Mouse (Mus musculus) R1 (cell line): ENCODE measurements around the gene Onecut1.

Experiments
- DNase-seq: peaks from one replicate; pipeline ENCODE4 v3.0.0-alpha.2; 2018; ENCODE audit warnings: low read depth, low spot score

Gene Onecut1

DNA sequence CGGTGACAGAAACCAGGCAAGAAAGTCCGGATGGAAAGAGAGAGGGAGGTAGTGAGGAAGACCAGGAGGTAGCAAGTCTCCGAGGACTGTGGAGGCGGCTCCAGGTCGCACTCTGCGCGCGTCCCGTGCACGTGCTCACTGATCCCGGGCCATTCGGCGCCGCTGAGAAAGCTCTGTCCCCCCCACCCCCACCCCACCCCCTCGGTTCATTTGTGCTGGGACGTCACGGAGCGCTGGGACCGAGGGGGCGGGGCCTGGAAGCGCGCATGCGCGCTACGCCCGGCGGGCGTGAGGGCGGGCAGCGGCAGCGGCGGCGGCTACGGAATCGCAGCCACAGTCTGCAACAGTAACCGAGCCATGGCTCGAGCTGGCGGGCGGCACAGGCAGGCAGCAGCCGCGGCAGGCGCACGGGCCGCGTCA, at the start of gene Onecut1:
Gene Onecut1 (plus strand): TSS at position 361 of the 420 bp plus-strand sequence.
- DNase-seq: peak; percentile 70

DNA sequence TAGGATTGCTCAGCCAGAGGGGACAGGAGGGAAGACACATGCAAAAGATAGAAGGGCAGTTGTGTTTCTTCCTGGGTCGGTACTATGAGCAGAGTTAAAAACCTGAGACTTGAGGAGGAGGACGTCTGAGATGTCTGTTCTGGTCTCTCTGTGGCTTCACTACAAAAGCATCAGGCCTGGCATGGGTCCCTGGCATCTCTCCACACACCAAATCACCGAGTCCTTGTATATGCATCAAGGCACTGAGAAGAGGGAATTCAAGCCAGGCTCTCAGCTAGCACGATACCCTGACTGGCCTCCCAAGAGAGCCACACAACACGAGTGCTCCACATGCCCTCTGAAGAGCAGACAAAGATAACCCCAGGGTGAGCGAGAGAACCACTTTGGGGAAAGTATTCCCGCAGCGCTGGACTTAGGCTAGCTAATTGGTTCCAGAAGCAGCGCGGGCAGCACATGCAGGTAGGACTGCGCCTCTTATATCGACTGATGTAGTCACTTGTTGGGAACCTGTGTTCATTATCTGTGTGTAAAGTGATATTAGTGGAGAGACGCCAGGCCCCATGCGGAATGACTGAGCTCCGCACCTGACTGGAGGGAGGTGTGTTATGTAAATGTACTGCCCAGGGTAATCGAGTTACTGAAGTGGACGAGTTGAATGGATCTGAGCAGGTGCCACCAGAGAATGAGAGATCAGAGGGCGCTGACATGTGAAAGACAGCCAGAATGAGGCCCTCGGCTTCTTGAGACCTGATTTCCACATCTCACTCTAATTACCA, 41.8 kb upstream of the Onecut1 start:
- DNase-seq: no peak

DNA sequence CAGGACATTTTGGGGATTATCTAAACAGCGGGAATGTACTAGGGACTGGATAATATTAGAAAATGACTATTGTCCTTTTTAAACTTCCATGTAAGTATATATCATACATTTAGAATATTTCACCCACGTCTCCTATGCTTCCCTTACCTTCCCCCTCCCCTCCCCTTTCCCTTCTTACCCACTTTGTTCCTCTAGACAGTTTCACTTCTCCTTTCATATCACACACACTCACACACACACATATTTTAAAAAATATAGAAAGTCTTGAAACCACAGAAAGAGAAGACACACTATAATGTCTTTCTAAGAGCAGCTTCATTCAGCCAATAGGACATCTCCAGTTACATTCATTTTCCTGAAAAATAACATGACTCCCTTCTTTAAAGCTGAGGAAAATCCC, 36.6 kb upstream of the Onecut1 start:
- DNase-seq: no peak

DNA sequence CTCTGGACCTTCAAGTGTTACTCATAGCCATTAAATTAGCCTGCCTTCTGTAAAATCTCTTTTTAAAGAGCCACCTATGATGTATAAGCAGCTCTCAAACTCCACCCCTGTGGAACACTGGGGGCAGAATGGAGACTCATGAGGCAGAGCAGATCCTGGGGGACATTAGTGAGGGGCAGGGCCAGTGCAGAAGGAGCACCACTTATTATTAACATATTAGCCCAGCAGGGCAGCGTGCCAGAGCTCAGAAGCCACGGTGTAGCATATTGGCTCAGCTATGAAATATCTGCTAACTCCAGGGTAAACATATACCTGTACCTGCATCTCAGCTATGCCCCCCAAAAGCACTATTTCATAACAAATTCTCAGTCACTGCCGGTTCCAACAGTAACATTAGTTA, 32.5 kb upstream of the Onecut1 start:
- no peak for DNase-seq

DNA sequence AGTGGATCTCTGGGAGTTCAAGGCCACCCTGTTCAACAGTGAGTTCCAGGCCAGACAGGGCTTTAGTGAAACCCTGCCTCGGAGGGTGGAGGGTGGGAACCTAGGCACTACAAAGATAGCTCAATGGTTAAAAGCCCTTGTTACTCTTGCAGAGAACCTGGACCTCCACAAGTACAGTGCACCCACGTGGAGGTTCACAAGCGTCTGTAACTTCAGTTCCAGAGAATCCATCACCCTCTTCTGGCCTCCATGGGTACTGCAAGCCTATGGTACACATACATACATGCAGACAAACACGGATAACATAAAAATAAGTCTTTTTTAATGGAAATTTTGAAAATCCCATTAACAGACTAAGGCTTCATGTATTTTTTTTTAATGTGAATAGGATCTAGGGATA, 18.8 kb upstream of the Onecut1 start:
- DNase-seq: peak; percentile 52

DNA sequence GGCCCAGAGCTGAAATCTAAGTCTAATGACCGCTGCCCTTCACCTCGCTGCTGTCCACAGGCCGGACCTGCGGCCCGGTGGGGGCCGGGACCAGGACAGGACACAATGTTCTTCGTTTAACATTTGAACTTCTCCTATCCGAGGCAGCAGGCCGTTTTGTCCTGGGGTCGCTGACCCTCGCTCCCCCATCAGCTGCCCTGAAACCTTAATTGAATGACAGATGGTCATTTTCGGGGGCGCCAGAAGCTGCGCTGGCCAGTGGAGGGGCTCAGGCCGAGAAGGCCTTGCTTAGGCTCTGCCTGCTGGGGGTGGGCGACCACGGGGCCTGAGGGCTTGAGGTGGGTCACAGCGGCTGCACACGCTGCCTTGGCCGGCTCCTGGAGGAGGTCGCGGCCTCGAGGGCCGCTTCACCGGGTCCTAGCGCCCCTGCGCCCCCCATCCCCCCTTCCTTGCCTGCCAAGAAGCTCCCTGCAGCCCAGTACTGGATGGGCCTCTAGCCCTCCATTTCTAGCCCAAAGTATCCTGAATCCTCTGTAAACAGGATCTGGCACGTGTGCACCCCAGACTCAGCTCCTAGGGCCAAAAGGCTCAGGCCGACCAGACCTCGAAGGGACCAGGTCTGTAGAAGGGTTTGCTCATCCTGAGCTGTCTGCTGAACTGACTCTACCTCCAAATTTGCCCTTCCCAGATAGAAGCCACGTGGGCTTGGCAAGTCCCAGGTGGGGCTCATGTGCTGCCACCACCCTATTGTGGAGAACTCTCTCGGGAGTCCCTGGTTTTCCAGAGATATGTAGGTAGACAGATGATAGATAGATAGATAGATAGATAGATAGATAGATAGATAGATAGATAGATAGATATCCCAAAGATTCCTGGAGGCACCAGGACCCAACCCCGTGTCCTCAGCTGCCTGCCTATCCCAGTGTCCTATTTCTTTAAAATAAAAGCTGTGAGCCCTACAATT, 14.6 kb upstream of the Onecut1 start:
- DNase-seq: no peak

DNA sequence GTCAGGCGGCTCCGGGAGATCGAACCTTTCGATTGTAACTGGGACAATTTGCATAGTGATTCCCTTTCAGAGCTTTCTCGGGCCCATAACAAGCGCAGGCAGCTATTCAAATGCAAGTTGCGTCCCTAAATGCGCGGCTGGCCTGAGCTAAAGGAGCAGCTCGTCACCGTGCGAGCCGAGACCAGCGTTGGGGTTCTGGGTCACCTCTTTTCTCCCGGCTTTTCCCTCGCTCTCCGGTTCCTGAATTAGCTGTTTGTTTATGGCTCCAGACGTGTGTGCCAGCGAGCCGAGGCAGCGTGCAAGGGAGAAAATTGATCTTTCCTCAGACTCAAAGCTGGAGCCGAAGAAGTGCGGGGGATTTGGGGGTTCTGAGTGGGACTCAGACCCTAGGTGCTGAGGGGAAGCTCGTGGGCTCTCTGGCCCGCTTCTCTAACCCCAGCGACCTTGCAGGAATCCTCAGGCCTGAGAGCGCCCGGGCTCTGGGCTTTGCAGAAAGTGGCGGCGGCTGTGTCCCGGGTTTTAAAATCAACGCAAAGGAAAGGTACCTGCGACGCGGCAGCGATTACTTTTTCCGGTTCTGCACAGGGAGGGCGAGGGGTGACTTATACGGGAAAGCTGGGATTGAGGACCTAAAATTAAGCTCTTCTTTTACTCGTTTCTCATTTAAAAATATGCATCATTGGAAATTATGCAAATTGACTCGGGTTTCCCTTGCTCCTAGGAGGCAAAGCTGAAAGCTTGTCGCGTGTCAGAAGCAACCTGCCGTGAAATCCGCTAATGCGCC, 13.1 kb upstream of the Onecut1 start:
- DNase-seq: peak; percentile 89

DNA sequence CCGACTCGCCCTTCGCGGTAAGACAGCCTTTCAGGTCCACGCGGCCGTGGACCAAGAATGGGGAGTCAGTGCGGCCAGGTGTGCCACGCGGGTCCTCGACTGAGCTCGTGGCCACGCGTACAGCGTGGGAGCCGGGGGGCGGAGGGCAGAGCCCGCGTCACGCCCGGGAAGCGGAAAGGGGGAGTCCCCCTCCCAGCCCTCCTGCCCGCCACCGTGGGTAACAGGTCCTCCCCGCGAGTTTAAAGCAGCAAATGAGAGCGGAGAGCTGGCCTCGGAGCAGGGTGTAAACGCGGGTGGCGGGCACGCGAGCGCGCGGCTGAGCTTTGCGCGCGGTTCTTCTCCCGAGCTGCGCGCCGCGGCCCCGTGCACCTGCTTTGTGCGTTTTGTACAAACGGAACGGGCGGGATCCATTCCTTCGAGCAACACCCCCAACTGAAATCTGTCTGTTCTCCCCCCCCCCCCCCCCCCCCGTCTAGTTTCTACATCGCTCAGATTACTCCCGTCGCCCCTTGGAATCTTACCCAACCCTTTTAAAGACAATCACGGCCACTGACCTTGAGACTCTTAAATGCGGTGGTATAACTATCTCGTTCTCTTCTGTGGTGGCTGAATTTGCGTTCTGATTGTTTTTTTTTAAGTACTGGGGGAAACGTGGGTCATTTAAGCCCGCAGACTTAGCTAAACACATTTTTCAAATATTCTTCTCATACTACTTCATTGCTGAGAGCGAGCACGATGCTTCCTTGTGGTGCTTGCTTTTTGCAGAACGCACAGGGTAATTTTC, 12.3 kb upstream of the Onecut1 start:
- no peak for DNase-seq

DNA sequence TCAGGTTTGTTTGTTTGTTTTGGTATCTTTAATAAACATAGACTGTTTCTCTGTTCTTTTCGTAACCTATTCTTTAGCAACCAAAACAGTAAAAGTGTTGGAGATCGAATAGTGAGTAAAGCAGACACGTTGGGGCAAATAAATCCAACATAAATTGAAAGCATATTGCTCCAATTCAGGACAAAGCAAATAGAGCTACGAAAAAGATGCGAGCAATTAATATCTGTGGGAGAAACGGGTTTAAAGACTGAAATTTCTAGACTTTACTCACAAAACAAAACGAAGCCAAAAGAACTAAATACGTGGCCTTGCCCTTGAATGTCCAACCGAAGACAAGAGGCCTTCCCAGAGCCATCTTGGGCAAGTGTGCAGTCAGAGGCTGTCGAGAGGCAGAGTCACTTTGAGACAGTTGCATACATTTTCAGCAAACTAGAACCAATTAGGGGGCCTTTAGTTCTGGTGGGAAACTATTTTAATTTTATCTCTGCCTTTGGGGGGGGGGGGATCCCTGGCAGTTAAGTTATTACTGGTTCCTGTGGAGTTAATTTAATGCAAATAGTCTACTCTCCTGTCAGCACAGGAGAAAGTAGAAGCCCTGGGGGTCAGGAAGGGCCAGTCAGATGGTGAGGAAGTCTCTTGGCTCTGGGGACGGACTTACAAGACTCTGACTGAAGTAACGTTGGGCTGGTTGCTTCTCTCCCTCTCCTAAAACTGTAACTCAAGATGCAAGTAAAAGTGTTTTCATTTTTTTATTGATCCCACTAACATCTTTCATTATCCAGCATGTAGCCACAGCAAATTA, 11.5 kb upstream of the Onecut1 start:
- DNase-seq: no peak

DNA sequence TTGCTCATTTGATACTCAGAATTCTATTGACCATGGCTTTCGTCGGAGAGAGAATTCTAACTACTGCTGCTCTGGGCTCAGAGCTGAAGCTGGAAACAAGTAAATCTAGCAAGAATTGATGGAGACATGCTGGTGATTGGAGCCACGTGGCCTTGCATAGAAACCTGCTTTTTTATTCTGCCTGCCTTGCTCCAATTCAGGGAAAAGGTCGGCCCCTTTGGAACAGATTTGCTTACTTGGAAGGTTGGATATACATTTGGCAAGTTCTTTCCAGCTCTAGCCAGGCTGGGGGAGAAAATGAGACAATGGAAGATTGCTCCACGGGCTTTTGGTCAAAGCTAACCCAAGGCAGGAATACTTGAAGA, 11.0 kb upstream of the Onecut1 start:
- DNase-seq: no peak

DNA sequence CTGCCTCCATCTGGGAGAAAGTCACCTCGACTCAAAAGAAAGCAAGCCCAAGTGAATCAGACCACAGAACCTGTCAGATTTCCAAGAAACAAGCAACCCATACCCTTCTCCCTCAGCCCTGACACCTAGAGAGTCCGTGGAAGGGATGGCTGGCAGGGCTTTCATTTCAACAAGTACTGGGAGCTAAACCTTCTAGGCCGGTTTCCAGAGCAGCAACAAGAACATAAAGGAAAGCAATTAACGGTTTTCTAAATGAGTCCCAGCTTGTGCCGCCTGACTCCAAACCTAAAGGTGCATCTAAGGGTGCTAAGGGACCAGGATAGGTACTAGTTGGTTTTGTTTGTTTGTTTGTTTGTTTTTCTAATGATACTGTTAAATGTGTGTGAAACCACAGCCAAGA, 10.1 kb upstream of the Onecut1 start:
- DNase-seq: no peak

DNA sequence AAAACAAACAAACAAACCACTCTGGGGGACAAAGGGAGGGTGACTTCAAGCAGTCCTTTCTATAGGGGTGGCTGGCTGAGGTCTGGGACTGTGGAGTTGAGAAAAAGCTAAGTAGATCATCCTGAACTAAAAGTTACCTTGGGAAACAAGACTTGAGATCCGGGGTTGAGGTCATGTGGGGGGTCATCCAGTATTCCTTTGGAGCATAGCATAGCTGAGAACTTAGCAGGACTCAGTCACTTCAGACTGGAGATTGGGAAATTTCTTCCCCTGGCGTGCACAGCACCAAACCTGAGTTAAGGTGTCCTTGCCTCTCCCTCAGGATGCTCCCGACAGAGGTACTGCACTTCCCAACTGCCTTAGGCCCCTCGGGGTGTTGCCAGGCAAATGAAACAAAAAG, 9.4 kb upstream of the Onecut1 start:
- DNase-seq: no peak

DNA sequence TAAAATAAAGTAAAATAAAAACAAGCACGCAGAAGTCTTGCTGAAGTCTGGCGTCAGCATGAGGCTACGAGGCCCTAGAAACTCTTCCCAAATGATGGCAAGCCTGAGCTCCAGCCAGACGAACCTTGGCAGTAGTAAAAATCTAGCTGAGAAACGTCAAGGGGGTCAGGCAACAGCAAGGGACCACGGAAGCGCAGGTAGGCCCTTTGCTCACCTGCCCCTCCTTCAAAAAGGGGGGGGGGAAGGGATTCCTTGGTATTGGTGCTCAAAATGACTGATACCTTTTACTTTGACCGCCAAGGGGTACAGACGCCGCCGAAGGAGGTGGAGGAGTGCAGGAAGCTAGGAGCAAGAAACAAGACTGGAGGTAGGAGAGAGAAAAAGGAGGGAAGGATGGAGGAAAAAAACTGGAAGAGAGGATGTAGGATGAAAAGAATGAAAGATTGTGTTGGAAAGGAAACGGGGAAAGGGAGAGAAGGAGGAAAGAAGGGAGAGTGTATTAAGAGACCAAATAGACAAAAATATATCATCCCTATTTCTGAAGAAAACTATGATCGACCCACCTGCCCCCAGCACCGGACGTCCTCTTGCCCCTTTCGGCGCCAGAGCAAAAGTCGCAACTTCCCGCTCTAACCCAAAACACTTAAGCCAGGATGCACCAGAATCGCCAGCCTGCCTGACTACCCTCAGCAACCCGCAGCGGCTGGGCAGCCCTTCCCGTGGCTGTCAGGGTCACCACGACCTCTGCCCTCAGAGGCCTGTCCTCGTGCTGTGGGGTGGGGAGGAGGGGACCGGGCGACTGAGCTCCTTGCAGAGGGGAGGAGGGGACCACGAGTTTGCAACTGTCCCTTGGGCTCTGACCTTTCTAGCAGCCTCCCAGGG, 8.3 kb upstream of the Onecut1 start:
- no peak for DNase-seq

DNA sequence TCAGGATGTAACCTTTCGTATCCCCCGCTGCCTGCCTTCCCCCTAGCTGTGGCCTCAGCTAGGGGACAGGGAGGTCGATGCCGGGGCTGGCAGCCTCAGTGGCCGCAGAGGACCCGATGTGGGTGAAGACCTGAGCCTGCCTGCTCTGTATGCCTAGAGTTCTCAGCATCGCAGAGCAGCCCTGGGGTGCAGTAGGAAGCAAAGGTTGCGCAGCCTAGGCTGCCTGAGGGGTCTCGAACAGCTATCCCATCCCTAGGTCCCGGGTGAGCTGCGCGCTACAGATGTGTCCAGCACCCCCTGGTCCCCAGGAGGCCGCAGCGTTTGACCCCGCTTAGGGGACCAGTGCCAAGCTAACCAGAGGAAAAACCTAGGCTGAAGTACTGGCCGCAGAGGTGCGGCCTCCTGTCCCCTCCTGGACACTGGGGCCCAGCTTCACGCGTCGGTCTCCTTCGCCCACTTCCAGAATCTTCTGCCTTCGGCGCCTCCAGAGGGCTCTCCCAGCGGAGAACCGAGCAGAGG, 7.6 kb upstream of the Onecut1 start:
- no peak for DNase-seq

DNA sequence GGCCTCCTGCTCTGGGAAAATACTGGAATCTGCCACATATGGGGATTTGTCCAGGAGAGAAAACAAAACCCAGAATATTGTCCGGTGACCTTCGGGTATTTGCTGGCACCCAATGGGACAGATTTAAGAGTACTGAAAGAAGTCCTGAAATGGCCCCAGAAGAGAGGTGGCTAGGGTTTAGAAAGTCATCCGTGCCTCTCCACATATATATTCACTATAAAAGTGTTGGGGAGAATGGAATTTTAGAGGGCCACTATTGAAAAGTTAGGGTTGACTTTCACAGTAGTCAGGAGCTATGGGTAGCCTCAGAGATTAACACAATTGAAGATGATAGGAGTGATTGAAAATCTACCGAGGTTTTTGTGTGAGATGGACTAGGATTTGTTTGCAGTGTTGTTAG, 6.3 kb upstream of the Onecut1 start:
- no peak for DNase-seq

DNA sequence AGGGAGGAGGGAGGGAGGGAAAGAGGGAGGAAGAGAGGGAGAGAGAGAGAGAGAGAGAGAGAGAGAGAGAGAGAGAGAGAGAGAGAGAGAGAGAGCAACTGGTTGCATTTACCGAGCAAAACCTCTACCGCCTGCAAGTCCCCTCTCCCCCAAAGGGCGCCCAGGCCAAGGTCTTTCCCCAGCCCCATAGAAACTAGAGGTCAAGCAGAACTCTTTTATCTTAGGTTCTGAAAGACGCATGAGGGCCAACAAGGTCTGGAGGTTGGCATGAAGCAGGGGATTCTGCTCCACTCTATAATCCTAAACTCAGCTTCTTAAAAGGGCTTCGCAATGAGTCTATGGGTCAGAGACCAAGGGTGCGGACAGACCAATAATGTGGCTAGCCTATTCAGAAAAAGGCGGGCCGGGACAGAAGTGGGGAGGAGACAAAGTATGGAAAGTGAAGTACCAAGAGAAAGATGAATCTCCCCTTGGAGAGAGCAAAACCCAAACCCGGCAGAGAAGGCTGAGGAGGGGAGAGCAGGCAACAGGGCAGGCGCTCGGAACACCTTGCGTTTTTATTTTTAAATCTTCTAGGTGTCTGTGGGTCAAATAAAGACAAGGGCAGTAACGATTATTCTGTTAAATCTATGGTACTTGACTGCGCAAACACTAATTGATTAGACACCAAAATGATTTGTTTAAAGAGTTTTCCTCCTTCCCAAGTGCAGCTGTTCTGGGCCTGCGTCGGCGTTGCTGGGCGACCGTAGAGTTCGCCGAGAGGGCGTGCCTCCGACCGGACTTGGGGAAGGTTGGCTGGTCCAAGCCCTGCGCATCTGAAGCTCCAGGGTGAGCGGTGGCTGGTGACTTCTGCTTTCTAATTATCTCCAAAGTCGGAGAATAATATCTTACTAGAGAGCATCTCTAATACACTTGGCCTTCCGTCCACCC, 4.9 kb upstream of the Onecut1 start:
- peak; percentile 63 for DNase-seq

DNA sequence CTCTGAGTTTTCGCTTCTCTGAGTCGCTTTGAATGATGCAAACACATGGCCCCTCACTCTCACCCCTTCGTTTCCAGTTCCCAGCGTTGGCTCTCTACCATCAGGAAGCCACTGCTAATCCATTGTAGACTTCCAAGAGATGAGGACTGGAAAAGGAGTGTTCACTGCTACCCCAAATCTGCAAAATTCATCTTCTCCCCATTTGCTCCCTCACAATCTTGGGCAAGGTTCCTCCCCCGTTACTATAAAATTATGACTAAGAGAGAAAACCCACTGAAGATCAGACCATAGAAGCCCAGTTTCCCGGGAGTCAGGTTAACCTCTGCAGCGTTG, 4.2 kb upstream of the Onecut1 start:
- no peak for DNase-seq

DNA sequence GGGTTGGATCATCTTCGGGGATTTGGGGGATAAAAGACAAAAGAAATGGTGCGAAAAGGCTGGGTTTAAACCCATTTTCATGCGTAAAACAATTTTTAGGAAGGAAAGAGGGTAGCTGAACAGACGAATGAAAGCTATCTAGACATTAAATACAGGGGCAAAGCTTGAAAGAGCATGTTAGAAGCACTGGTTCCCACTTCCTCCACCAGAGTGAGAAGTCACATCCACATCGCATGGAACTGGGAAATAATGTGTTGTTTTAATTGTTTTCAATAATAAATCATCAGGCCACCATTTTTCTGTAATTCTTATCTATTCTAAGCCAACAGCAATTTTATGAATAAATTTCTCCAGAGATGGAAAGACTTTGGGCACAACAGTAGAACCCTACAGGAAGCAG, 3.6 kb upstream of the Onecut1 start:
- no peak for DNase-seq
